In the genomic region with DNA sequence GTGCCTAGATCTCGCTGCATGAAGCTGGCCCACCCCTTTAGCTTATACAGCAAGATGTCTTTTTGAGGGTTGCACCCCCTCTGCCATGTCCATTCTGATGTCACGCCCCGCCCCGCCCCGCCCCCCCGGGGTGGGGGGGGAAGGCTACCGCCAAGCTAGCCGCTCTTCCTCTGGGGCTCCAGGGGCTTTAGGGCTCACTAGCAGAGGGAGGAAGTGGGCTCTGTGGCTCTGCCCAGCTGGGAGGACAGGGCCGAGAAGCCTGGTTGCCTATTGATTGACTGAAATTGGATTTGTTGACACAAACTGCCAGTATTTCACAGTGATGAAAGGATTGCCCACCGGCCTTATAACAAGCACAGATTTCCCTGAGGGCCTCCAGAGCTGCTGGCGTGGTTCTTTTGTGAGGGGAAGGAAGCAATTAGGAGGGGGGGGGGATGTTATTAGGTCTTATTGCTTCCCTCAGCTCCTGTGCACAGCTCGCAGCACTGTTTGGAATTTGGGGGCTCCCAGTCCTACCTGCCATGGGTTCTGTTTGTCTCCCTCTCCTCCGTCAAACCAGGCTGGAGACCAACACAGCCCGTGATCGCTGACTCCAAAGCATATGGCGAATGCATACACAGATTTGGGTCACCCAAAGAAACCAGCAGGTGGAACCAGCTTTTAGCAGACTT, we compare ENCODE assay signal across 10 mouse cellular contexts.
DNase-seq lines count a peak whose midpoint lies in the region; ATAC-seq lines count a peak whose summit lies in the region.
"Had no signal": no experiment of that assay in that cellular context is flagged by ENCODE, and none has a peak within 500 bp of the region (broad histone marks: within the 10 kb centered on the region; RNA-seq: fewer than 3 reads in every experiment).

No protein-coding gene starts in this region.

- no peaks in the 10 kb centered on the region for H3K27me3 ChIP-seq in forebrain, embryonic 16.5 days (replicated peaks; ENCODE audit: control insufficient read depth, insufficient read depth, low read length)
- peaks cover 28% of the 10 kb centered on the region for H3K27me3 ChIP-seq in midbrain, embryonic 10.5 days (ENCODE audit: low read depth, poor library complexity, severe bottlenecking)
- H3K27me3 ChIP-seq: Patski had no signal

- H3K4me3 ChIP-seq in forebrain, embryonic 16.5 days (replicated peaks; ENCODE audit: low read length): no peak overlapping the region
- H3K4me3 ChIP-seq in midbrain, embryonic 10.5 days: no peak overlapping the region

- H3K4me2 ChIP-seq in forebrain, embryonic 16.5 days (ENCODE audit: low read length): peak overlapping the region; percentile 6

- H3K9me3 ChIP-seq in forebrain, embryonic 16.5 days (ENCODE audit: control insufficient read depth, low read length): peaks cover 3% of the 10 kb centered on the region; the same call in 1 of the 2 replicates
- H3K9me3 ChIP-seq in midbrain, embryonic 10.5 days (replicated peaks): peaks cover 8% of the 10 kb centered on the region; the same call in 1 of the 2 replicates

- H3K9ac ChIP-seq in forebrain, embryonic 16.5 days (replicated peaks; ENCODE audit: low read depth, low read length): 0 out of 2 replicates have a peak overlapping the region, but pooled peaks have one; percentile 2

- H3K36me3 ChIP-seq in forebrain, embryonic 16.5 days (ENCODE audit: control insufficient read depth, insufficient read depth): no peaks in the 10 kb centered on the region
- H3K36me3 ChIP-seq in midbrain, embryonic 10.5 days: no peaks in the 10 kb centered on the region

- WGBS in forebrain, embryonic 16.5 days: 13% methylated on average over 14 of the region's 16 CpGs
- WGBS in midbrain, embryonic 10.5 days: 26% methylated on average over 16 of the region's 16 CpGs

- peaks cover 32% of the 10 kb centered on the region for H3K4me1 ChIP-seq in forebrain, embryonic 16.5 days (replicated peaks; ENCODE audit: control insufficient read depth, insufficient read depth, low read length)
- peaks cover 37% of the 10 kb centered on the region for H3K4me1 ChIP-seq in midbrain, embryonic 10.5 days

- H3K27ac ChIP-seq in forebrain, embryonic 16.5 days (ENCODE audit: low read length): peak overlapping the region; percentile 38
- H3K27ac ChIP-seq in midbrain, embryonic 10.5 days (replicated peaks): peak overlapping the region; percentile 77

- peak; percentile 35 for DNase-seq in MN1 (ENCODE audit: low spot score)
- DNase-seq in brain, adult 2 months (ENCODE audit: low read depth, low spot score): peak; percentile 54
- DNase-seq in midbrain, embryonic 10.5 days (ENCODE audit: low spot score): peak; percentile 52
- no peak for DNase-seq in cerebellum, adult 9-10 months
- DNase-seq in adrenal gland, adult (ENCODE audit: inconsistent age in 2 of 2, low spot score in 1 of 2): no peak
- no peak for DNase-seq in cerebellum, postnatal 4 days (ENCODE audit: low spot score in 2 of 2)
- no peak for DNase-seq in adrenal gland, adult 18-20 months (ENCODE audit: low spot score in 2 of 2)
- DNase-seq: cerebellum, adult 11 months had no signal

- peak; percentile 49 for ATAC-seq in forebrain, embryonic 16.5 days
- ATAC-seq: Patski had no signal

Comparison
In these comparisons a context has a peak if more than half of its experiments do, and no peak if none do; other contexts are left out.
1. DNase-seq: peak in MN1 (single experiment), brain, adult 2 months (single experiment) and midbrain, embryonic 10.5 days (single experiment); none in cerebellum, adult 9-10 months (single experiment), adrenal gland, adult (0 of 2), cerebellum, postnatal 4 days (0 of 2) and adrenal gland, adult 18-20 months (0 of 2).